Mouse (Mus musculus) left cerebral cortex, adult 11 months (tissue): ENCODE results near the gene Fam189b.
A peak's percentile ranks its signal among the peaks of the same experiment; 100 is the strongest.
"Not testable (repeated sequence)": the region's sequence is repeated elsewhere in the genome, so short reads cannot be mapped to it uniquely, and the experiment has no call there.

Experiments used
- DNase-seq: peaks from one replicate; pipeline ENCODE4 v3.0.0; 2022; ENCODE audit warnings: low spot score

Gene Fam189b

GRCm38 (mm10) chr3:89206079-89206478 lies 23.1 kb downstream of the Fam189b start:
- no peak for DNase-seq

DNA sequence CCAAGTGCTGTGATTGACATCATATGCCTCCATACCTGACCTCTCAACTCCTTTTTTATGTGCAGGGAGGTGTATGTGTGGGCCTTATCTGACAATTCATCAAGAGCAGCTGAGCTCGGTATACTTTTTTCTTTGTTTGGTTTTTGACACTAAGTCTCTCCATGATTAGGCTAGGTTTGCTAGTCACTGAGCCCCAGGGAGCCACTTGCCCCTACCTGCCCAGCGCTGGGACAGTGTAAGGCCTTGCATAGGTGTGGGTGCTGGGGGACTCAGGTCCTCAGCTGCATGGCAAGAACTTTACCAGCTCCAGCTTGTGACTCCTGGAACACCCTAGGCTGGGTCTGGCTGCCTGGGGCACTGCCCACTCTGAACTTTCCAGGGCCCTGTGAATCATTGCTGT lies 23.8 kb downstream of the Fam189b start:
- no peak for DNase-seq

DNA sequence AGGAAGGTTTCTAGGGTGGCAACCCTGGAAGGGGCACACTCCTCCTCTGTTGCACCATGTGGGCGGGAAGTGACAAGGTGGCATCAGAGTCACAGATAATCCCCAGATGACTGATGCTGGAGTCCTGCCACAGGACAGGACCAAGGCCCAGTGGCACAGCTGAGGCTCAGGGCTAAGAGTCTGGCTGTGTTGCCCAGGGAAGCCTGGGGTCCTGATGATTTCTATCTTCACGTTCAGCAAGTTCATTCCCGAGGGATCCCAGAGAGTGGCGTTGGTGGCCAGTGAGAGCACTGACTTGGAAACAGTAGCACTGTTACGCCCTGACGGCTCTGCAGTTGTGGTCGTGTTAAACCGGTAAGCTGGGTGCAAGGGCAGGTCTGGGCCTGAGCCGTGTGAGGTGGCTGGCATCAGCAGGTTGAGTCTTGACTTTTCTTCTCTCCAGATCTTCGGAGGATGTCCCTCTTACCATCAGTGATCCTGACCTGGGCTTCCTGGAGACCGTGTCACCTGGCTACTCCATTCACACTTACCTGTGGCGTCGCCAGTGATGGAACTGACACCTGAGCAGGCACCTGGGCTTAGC lies 25.2 kb downstream of the Fam189b start:
- DNase-seq: no peak

GRCm38 (mm10) chr3:89208736-89209135 lies 25.8 kb downstream of the Fam189b start:
- no peak for DNase-seq

DNA sequence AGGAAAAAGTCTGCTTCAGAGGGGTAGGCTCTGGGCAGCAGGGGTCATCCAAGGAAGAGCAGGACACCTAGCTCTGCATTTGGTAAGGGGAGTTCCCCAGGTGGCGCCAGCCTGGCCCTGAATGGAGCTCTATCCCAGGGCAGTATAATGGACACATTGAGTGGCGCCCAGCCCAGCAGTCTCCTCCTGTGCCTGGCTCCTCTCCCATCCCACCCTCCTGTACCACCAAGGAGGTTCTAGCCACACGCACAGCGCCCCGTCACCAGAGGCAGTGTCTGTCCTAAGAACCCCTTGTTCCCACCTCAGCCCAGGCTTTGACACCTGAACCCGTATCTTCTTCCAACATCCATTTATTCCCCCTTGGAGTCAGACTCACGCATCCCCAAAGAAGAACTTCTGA lies 26.8 kb downstream of the Fam189b start:
- DNase-seq: no peak

- no peak for DNase-seq
Observed at GRCm38 (mm10) chr3:89210162-89210561, 27.2 kb downstream of the Fam189b start.

- no peak for DNase-seq
Observed at GRCm38 (mm10) chr3:89210731-89211130, 27.8 kb downstream of the Fam189b start.

GRCm38 (mm10) chr3:89213803-89214530 lies 31.0 kb downstream of the Fam189b start:
- peak; percentile 83 for DNase-seq

- DNase-seq: no peak
Observed at GRCm38 (mm10) chr3:89214681-89215411, 31.9 kb downstream of the Fam189b start, which contains the start of gene Thbs3. Thbs3 (plus strand) TSS chr3:89215180.

DNA sequence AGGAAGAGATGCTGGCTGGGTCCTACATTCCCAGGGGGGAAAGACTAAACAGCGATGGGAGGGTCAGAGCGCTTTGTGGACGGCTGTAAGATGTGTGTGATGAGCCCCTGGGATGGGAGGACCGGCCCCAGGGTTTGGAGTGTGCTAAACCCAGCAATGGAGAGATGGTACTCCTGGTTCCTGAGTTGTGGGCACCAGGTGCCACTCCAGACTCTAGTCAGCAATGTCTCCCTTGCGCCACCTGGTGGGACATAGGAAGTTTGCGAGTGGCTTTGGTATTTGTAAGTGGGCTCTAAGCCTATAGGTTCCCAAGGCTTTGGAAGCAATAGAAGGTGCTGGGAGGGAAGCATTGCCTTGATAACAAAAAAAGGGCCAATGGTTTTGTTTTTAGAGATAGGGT lies 32.9 kb downstream of the Fam189b start:
- DNase-seq: peak; percentile 72

DNA sequence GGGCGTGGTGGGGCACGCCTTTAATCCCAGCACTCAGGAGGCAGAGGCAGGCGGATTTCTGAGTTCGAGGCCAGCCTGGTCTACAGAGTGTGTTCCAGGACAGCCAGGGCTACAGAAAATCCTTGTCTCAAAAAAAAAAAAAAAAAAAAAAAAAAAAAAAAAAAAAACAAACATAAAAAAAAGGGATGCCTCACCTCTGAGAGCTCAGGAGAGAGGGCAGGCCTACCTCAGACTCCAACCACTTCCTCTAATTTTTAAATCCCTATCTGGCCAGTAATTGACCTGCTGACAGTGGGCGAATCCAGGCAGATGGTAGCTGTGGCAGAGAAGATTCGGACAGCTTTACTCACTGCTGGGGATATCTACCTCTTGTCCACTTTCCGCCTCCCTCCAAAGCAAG lies 33.5 kb downstream of the Fam189b start:
- DNase-seq: not testable (repeated sequence)

DNA sequence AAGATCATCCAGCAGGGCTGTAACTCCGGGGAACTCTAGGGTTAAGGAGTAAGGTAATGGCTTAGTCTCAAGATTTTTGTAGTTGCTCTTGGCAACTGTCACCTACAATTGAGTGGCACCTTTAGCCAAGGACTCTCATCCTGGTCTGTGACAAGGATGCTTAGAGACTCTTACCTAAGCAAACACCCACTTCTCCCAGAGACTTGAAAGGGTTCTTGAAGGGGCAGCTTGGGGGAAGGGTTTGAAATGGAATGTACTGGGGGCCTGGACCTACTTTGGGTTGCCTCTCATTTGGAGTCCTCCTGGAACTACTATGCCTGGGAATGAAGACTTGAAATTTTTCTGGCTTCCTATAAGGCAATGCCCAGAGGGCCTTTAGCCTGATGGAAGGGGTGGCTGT lies 35.3 kb downstream of the Fam189b start:
- no peak for DNase-seq

DNA sequence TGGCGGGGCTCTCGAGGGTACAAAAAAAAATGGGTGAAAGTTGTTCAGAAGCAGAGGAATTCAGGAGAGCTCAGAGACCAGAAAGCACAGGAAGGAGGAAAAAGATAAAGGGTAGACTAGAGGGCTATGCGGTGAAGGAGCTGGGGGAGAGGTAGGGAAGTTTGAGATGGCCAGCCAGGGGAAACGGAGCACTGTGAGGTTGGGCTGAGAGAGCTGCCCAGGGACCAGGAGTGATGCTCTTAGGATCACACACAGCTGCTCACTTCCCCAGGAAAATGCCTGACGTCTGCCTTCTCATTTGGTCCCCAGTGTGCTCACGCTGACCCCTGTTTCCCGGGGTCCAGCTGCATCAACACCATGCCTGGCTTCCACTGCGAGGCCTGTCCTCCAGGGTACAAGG lies 36.6 kb downstream of the Fam189b start:
- DNase-seq: no peak

DNA sequence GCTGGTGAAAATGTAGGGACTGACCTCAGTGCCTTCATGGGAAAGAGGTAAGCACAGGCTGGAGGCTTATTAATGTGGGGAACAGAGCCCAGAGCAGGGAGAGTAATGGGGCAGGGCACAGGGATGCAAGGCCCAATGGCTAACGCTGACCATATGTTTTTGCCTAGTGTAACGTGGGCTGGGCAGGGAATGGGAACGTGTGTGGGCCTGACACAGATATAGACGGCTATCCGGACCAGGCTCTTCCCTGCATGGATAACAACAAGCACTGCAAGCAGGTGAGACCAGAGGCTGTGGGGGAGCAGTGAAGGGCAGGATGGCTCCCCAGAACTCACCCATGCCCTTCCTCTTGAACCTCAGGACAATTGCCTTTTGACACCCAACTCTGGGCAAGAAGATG lies 38.2 kb downstream of the Fam189b start:
- DNase-seq: no peak

- DNase-seq: no peak
Observed at GRCm38 (mm10) chr3:89224796-89225195, 41.9 kb downstream of the Fam189b start.

- no peak for DNase-seq
Observed at GRCm38 (mm10) chr3:89225321-89225815, 42.4 kb downstream of the Fam189b start.

GRCm38 (mm10) chr3:89225918-89226317 lies 43.0 kb downstream of the Fam189b start:
- no peak for DNase-seq

DNA sequence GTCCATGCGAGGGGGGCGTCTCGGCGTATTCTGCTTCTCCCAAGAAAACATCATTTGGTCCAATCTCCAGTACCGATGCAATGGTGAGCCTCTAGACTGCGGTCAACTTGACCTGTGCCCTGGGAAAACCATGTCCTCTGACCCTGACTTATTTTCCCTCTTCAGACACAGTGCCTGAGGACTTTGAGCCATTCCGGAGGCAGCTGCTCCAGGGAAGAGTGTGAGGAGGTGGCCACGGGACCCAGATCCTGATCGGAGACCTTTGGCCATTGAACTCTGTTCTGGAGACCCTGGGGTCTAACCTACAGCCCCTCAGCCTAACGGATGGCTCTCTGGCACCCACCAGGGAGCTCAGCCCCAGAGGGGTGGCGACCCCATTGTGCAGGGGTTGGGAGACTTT lies 43.4 kb downstream of the Fam189b start:
- DNase-seq: no peak

GRCm38 (mm10) chr3:89226900-89227299 lies 44.0 kb downstream of the Fam189b start, which contains the start of gene Mtx1:
Mtx1 (minus strand) TSS chr3:89227088.
- no peak for DNase-seq

GRCm38 (mm10) chr3:89227307-89228179 lies 44.6 kb downstream of the Fam189b start:
- peak; percentile 89 for DNase-seq

DNA sequence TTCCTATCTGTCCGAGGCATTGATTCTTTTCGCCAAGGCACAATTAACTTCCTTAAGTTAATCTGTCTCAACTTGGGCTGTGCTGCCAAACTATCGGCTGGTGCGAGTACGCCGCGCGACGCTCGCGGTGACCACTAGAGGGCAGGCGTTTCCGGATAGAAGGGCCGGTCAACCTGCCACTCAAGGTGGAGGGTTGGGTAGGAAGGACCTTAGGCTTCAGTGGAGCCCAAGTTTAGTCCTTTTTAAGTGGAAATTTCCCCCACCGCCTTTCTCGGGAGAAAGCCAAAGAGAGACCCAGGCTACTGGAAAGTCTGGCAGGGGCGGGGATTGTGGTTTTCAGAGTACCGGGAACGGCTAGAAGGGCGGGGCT lies 45.2 kb downstream of the Fam189b start:
- no peak for DNase-seq

DNA sequence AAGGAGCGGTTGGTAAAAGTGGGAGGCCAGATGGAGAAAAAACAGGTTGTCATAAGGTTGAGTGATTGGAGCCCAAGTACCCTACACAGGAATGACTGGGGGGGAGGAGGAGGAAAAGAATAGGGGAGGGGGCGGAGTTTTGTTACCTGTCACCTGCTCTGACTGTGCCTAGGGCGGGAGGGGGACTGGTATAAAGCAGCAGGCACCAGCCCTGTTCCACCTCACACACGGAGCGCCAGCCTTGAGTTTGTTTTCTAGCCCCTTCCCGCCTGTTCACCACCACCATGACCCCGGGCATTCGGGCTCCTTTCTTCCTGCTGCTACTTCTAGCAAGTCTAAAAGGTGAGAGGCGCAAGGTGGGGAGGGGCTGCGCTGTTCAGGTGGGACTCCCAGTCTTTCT lies 45.9 kb downstream of the Fam189b start, which contains the start of gene Muc1:
Gene Muc1, plus strand, starts transcription at position 222 of the 400 bp plus-strand sequence.
- no peak for DNase-seq
